Mouse (Mus musculus) heart, embryonic 11.5 days (tissue): Measurements from ENCODE around the gene Zfp335. TPM values are rescaled to one million over a fixed set of nuclear protein-coding genes. Genes with fewer than 3 reads are reported as not detected.

Source experiments
- ATAC-seq: fragments of 200-750 bp; cut with Nextera tagmentation; replicated peaks from 2 replicates; pipeline ENCODE4 v1.8.0; 2017; ENCODE audit warnings: moderate library complexity; ENCODE audit not compliant: insufficient number of reproducible peaks, low FRiP score, low TSS enrichment
- H3K27ac ChIP-seq: fragments of 300-500 bp; sonication (generic); 2 replicates; pipeline ENCODE4 v1.5.1; 2014; ENCODE audit warnings: mild to moderate bottlenecking, low read depth, low read length
- H3K27me3 ChIP-seq: fragments of 300-500 bp; sonication (generic); 2 replicates; pipeline ENCODE4 v1.6.1; 2014; ENCODE audit warnings: mild to moderate bottlenecking, low read length, mixed read lengths; ENCODE audit not compliant: control insufficient read depth, insufficient read depth
- H3K36me3 ChIP-seq: fragments of 300-500 bp; sonication (generic); 2 replicates; pipeline ENCODE4 v1.6.1; 2014; ENCODE audit warnings: mild to moderate bottlenecking, low read length, moderate library complexity, mixed read lengths; ENCODE audit not compliant: control insufficient read depth, insufficient read depth
- H3K4me1 ChIP-seq: fragments of 300-500 bp; sonication (generic); 2 replicates; pipeline ENCODE4 v1.6.1; 2014; ENCODE audit warnings: low read length; ENCODE audit not compliant: control insufficient read depth, insufficient read depth
- H3K4me2 ChIP-seq: fragments of 300-500 bp; sonication (generic); 2 replicates; pipeline ENCODE4 v1.6.1; 2014; ENCODE audit warnings: mild to moderate bottlenecking, moderate library complexity
- H3K4me3 ChIP-seq: fragments of 300-500 bp; sonication (generic); 2 replicates; pipeline ENCODE4 v1.5.1; 2014; ENCODE audit warnings: low read depth, low read length
- H3K9ac ChIP-seq: fragments of 300-500 bp; sonication (generic); 2 replicates; pipeline ENCODE4 v1.6.1; 2014; ENCODE audit warnings: mild to moderate bottlenecking, low read depth, low read length, moderate library complexity
- H3K9me3 ChIP-seq: fragments of 300-500 bp; sonication (generic); replicated peaks from 2 replicates; pipeline ENCODE4 v1.6.1; 2016; ENCODE audit warnings: low read length; ENCODE audit not compliant: control insufficient read depth
- WGBS: fragments of 180-500 bp; shearing (Covaris S2); extraction: QIAGEN DNeasy Blood & Tissue Kit; methylation state at CpG from one replicate; pipeline ENCODE4 v1.1.7; 2014; ENCODE audit not compliant: insufficient replicate concordance; 5-methylcytosine and 5-hydroxymethylcytosine counted together
- polyA plus RNA-seq: library from polyadenylated mRNA; unstranded; fragments of >200 nt; fragmentation: Nextera tagmentation; extraction: Ambion mirVana; gene quantifications from 2 replicates; pipeline ENCODE4 v1.2.1, GENCODE M21; 2014

Zfp335 gene
- polyA plus RNA-seq, 1 experiment from 2014 or later: 8.9 TPM

DNA sequence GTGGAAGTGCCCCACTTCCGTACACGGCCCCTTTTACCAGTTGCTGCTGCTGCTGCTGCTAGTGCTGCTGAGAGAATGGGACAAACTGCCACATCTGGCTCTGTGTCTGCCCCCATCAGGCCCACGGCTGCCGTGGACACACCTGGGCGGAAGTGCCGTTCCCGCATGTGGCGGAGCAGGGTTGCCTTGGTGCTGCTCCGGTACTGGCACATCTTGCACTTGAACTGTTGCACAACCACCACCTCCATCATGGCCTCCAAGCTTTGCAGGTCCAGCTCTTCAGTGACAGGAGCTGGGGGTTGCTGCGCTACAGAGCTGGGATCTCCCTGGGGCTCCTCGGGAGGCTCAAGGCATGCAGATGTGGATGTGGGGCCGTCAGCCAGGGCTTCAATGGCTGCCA is 4.0 kb downstream of the Zfp335 start:
- H3K4me1 ChIP-seq: peaks cover 12% of the 10 kb centered on the region
- no peak for ATAC-seq
- H3K27me3 ChIP-seq: no peaks in the 10 kb centered on the region
- no peak overlapping the region for H3K27ac ChIP-seq
- H3K4me2 ChIP-seq: no peak overlapping the region
- H3K36me3 ChIP-seq: peaks cover 52% of the 10 kb centered on the region
- H3K9me3 ChIP-seq: peaks cover 6% of the 10 kb centered on the region
- no peak overlapping the region for H3K9ac ChIP-seq
- WGBS: 96% methylated on average over 12 of the region's 12 CpGs
- H3K4me3 ChIP-seq: no peak overlapping the region

DNA sequence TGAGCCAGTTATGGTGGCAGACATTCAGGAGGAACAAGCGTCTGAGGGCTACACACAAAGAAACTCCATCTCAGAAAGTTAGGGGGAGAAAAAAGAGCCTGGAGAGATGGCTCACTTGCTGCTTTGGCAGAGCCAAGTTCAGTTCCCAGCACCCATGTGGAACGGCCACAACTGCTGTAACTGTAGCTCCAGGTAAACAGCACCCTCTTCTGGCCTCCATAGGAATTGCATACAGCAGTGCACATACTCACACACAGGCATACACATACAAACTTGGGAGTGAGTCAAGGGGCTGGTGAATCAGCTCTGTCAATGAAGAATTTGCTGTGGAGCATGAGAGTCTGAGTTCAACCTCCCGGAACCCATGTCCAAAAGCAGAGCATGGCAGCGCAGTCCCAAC is 5.5 kb downstream of the Zfp335 start:
- peaks cover 64% of the 10 kb centered on the region for H3K36me3 ChIP-seq
- no peaks in the 10 kb centered on the region for H3K27me3 ChIP-seq
- 94% methylated on average over 4 of the region's 4 CpGs for WGBS

DNA sequence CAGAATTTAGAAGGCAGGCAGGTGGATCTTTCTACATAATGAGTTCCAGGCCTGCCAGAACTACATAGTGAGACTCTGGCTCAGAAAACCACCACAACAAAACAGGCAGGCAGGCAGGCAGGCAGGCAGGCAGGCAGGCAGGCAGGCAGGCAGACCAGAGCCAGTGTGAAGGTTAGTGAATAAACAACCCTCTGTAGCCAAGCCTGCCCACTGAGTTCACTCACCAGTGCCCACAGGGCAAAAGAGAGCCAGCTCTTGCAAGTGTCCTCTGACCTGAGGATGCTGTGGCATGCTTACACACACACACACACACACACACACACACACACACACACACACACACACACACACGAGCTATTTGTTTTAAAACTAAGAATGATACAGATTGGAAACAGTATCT is 8.1 kb downstream of the Zfp335 start:
- ATAC-seq: no peak
- Histone ChIP-seq H3K4me3 (no peak overlapping the region), H3K9me3 (peaks cover 6% of the 10 kb centered on the region), H3K27ac (no peak overlapping the region), H3K4me1 (no peaks in the 10 kb centered on the region), H3K4me2 (no peak overlapping the region), H3K36me3 (peaks cover 67% of the 10 kb centered on the region), H3K27me3 (no peaks in the 10 kb centered on the region), H3K9ac (no peak overlapping the region)
- 94% methylated on average over 1 of the region's 1 CpGs for WGBS

More for the DNA sequence above, 5.5 kb downstream of the Zfp335 start:
- H3K4me3 ChIP-seq: no peak overlapping the region
- no peak overlapping the region for H3K4me2 ChIP-seq
- no peak overlapping the region for H3K27ac ChIP-seq
- peaks cover 10% of the 10 kb centered on the region for H3K4me1 ChIP-seq
- ATAC-seq: no peak
- H3K9ac ChIP-seq: no peak overlapping the region
- H3K9me3 ChIP-seq: peaks cover 6% of the 10 kb centered on the region

DNA sequence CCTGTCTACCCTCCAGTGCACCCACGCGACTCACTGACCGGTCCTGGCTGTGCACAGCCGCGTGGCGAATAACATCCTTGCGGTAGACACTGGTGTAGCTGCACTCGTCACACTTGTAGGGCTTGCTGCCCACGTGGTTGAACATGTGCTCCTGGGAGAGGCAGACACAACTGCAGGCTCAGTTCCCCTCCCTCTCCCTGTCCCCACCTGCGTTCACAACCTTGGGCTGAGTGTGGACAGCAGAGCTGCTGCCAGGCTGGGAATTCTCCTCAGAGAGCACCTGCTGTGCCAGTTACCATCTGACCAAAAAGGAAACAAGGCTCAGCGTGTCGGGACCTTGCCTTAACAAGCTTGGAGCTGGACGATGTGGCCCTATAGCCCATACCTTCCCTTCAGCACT is 10.2 kb downstream of the Zfp335 start:
- Histone ChIP-seq H3K27ac (no peak overlapping the region), H3K4me3 (no peak overlapping the region), H3K36me3 (peaks cover 55% of the 10 kb centered on the region), H3K9ac (no peak overlapping the region), H3K9me3 (peaks cover 6% of the 10 kb centered on the region), H3K4me2 (no peak overlapping the region), H3K27me3 (no peaks in the 10 kb centered on the region), H3K4me1 (no peaks in the 10 kb centered on the region)
- no peak; the same call in 1 of the 2 replicates for ATAC-seq
- WGBS: 91% methylated on average over 13 of the region's 13 CpGs

DNA sequence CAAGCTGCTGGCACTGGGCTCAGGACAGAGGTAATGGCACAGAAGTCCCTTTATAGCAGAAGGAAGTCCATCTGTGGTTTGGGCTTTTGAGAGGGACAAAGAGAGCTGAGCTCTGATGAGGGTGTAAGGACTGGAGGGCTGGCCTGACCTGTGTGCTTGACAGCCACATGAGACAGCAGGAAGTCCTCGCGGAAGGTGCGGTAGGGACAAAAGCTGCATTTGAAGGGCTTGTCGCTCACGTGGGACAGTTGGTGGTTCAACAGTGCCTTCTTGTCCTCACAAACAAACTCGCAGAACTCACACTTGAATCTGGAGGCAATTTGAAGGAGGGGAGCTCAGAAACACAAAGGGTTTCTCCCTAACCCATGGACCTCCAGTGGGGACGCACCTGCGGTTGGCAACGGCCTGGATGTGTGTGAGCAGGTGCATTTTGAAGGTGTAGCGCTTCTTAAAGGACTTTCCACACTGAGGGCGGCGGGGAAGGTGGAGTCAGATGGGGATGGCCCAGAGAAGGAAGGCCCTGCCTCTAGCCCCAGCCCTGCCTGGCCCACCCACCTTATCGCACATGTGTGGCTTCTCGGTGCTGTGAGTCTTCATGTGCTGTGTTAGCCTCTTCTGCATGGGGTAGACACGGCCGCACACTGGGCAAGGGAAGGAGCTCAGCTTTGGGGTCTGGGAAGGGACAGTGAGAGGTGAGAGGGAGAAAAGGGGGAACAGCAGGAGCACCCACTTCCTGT is 11.7 kb downstream of the Zfp335 start:
- 90% methylated on average over 16 of the region's 16 CpGs for WGBS
- Histone ChIP-seq H3K36me3 (peaks cover 55% of the 10 kb centered on the region), H3K4me3 (no peak overlapping the region), H3K4me1 (no peaks in the 10 kb centered on the region), H3K4me2 (no peak overlapping the region), H3K27ac (no peak overlapping the region), H3K27me3 (no peaks in the 10 kb centered on the region), H3K9me3 (no peaks in the 10 kb centered on the region), H3K9ac (0 out of 2 replicates have a peak overlapping the region, but pooled peaks have one; percentile 10)
- no peak for ATAC-seq

DNA sequence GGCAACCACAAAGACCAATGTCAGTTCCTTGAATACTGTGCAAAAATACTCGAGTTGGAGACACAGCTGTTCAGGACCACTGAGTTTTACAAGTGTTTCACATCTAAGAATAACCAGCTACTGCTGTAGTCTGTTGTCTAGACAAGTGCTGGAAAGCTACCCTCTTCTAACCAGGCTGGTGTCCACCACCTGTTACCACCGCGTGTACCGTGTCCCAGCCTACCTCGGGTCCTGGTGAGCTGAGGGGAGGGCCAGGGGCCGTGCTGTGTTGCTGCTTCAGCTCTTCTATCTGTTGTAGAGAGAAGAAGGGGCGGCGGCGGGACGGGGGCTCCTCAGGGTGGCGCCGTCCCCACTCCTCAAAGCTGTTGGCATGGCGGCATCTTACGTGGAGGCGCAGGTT is 12.5 kb downstream of the Zfp335 start:
- no peaks in the 10 kb centered on the region for H3K4me1 ChIP-seq
- 91% methylated on average over 15 of the region's 15 CpGs for WGBS
- no peaks in the 10 kb centered on the region for H3K27me3 ChIP-seq
- H3K36me3 ChIP-seq: peaks cover 53% of the 10 kb centered on the region
- H3K4me2 ChIP-seq: no peak overlapping the region
- no peaks in the 10 kb centered on the region for H3K9me3 ChIP-seq
- no peak overlapping the region for H3K4me3 ChIP-seq
- no peak overlapping the region for H3K9ac ChIP-seq
- no peak for ATAC-seq
- no peak overlapping the region for H3K27ac ChIP-seq

DNA sequence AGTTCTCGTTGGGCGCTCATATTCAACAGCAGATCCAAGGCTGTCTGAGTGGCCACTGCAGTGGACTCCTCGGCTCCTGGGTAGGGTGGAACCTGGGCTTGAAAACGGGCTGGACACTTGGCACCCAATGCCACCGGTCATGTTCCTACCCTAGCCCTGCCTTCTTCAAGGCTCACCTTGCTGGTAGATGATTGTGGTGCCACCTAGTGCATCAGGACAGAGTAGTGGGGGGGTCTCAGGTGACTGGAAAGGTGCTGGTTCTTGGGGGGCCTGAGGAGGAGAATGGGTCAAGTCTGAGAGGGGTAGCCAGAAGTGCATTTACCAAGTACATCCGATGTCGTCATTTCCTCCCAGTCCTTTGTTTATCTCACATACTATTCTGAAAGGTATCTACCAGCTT is 13.5 kb downstream of the Zfp335 start:
- Histone ChIP-seq H3K9me3 (no peaks in the 10 kb centered on the region), H3K27me3 (no peaks in the 10 kb centered on the region), H3K27ac (no peak overlapping the region), H3K4me1 (no peaks in the 10 kb centered on the region), H3K4me3 (no peak overlapping the region), H3K9ac (no peak overlapping the region), H3K4me2 (no peak overlapping the region), H3K36me3 (peaks cover 58% of the 10 kb centered on the region)
- 90% methylated on average over 7 of the region's 7 CpGs for WGBS
- ATAC-seq: no peak

DNA sequence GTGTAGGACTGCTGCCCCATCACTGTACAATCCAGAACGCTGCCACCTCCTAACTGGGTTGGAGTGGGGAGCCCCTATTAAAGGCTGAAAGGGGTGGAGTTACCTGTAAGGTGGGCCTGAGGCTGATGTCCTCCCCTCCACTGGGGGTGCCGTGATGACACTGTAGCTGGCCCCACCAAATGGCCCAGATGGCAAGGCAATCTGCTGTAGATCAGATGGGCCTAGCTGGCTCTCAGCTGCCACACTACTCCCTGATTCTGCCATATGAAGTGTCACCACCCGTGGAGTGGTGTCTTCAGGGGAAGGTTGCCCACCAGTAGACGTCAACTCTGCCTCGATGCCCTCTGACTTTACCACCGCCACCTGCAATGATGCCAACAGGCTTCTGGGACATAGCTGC is 15.7 kb downstream of the Zfp335 start:
- Histone ChIP-seq H3K4me2 (no peak overlapping the region), H3K27me3 (no peaks in the 10 kb centered on the region), H3K9me3 (no peaks in the 10 kb centered on the region), H3K4me1 (no peaks in the 10 kb centered on the region), H3K27ac (no peak overlapping the region), H3K9ac (no peak overlapping the region), H3K4me3 (no peak overlapping the region), H3K36me3 (peaks cover 59% of the 10 kb centered on the region)
- no peak for ATAC-seq
- WGBS: 92% methylated on average over 6 of the region's 6 CpGs

DNA sequence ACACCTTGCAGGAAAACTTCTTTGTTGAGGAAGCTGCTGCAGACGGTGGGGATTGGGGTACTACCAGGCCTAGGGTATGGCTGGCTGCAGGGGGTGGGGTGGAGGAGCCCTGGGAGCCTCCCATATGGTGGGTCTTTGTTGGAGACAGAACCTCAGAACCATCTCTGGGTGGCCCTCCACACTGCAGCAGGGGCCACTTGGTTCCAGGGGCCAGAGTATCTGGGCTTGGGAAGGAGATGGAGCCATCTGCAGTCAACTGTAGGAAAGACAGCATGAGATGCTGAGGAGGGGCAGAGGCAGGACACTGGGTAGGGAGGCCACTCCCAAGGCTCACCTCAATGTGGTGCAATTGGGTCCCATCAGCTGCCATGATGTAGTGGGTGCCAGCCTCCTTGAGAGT is 16.9 kb downstream of the Zfp335 start:
- H3K36me3 ChIP-seq: peaks cover 71% of the 10 kb centered on the region
- H3K4me3 ChIP-seq: no peak overlapping the region
- 75% methylated on average over 1 of the region's 1 CpGs for WGBS
- H3K27ac ChIP-seq: no peak overlapping the region
- no peak overlapping the region for H3K9ac ChIP-seq
- H3K4me2 ChIP-seq: no peak overlapping the region
- H3K27me3 ChIP-seq: no peaks in the 10 kb centered on the region
- no peaks in the 10 kb centered on the region for H3K4me1 ChIP-seq
- no peak for ATAC-seq
- H3K9me3 ChIP-seq: no peaks in the 10 kb centered on the region
